In the genomic region with DNA sequence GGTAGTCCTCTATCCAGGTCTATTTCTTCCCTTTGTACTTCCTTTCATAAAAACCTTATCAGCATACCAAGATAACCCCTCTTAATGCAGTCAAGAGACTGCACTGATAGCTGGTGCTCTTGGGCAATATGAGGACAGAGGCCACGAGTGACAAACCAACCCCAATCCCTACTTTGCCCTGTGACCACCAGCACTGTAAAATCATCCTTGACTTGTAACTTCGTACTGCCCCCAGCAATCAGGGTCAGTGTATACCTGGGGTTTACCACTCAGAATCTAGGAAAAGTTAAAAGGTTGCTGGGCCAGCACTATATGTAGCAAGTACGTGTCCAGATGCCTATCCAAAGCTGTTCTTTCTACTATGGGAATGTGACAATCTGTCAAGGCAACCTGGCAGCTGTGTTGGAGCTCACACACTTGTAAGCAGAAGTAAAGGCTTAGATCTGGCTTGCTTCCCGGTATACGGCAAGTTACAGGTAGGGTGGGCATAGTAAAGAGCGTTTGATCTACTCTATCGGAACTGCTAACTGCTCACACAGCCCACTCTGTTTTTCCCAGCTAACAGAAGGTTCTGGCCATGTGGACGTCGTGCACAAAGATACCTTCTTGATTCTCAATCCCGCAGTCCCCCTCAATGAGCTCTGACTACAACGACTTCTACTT, we compare ENCODE assay signal across 8 mouse cellular contexts. TPM values are rescaled to one million over a fixed set of nuclear protein-coding genes. Genes with fewer than 3 reads are reported as not detected.
DNase-seq lines count a peak whose midpoint lies in the region; ATAC-seq and TF ChIP-seq lines count a peak whose summit lies in the region.

No protein-coding gene starts in this region.

- H3K4me2 ChIP-seq in heart, embryonic 11.5 days, result peak overlapping the region; percentile 86
- H3K4me2 ChIP-seq in forebrain, embryonic 14.5 days (ENCODE audit: low read length), result peak overlapping the region; percentile 84
- peak overlapping the region; percentile 98 for H3K4me2 ChIP-seq in liver, embryonic 14.5 days (ENCODE audit: low read depth)

- DNase-seq in heart, adult 9 months (ENCODE audit: low spot score in 2 of 2), result no peak
- DNase-seq in forebrain, embryonic 14.5 days (ENCODE audit: low spot score), result peak; percentile 20
- DNase-seq in liver, embryonic 14.5 days (ENCODE audit: low read depth in 3 of 3, low spot score in 3 of 3), result no peak
- no peak for DNase-seq in gastrocnemius, adult 18-20 months (ENCODE audit: low spot score)
- no peak for DNase-seq in adrenal gland, postnatal 10 days

- TF ChIP-seq CTCF in ES-Bruce4 (IDR thresholded peaks at IDR 0.05; ENCODE audit: low read depth, low read length), result no peak
- no peak for TF ChIP-seq CTCF in liver, embryonic 14.5 days (IDR thresholded peaks at IDR 0.05; ENCODE audit: low read depth)

- TF ChIP-seq POLR2A in ES-Bruce4 (IDR thresholded peaks at IDR 0.05; ENCODE audit: insufficient read depth, low read length), result no peak

- H3K4me3 ChIP-seq in heart, embryonic 11.5 days (ENCODE audit: low read depth, low read length), result peak overlapping the region; percentile 98
- peak overlapping the region; percentile 83 for H3K4me3 ChIP-seq in ES-Bruce4 (ENCODE audit: low read depth, low read length)
- peak overlapping the region; percentile 93 for H3K4me3 ChIP-seq in forebrain, embryonic 14.5 days (ENCODE audit: low read depth, low read length)
- peak overlapping the region; percentile 83 to 85 for H3K4me3 ChIP-seq in liver, embryonic 14.5 days (ENCODE audit: insufficient read depth in 1 of 2, low read depth in 2 of 2, low read length in 2 of 2)

- no peak for ATAC-seq in heart, embryonic 11.5 days (replicated peaks; ENCODE audit: insufficient number of reproducible peaks, low FRiP score, low TSS enrichment)
- ATAC-seq in forebrain, embryonic 14.5 days, result no peak
- no peak for ATAC-seq in liver, embryonic 14.5 days (ENCODE audit: insufficient read depth)
- ATAC-seq in monocyte, adult 5-6 weeks (replicated peaks; ENCODE audit: insufficient number of reproducible peaks, low FRiP score, low TSS enrichment, poor library complexity, severe bottlenecking), result no peak

- WGBS in heart, embryonic 11.5 days (ENCODE audit: insufficient replicate concordance), result 7% methylated on average over 11 of the region's 11 CpGs
- 15% methylated on average over 11 of the region's 11 CpGs for WGBS in forebrain, embryonic 14.5 days
- 3% methylated on average over 11 of the region's 11 CpGs for WGBS in liver, embryonic 14.5 days (ENCODE audit: insufficient replicate concordance)

- peak overlapping the region; percentile 96; the same call in 1 of the 2 replicates for H3K27ac ChIP-seq in heart, embryonic 11.5 days (ENCODE audit: low read depth, low read length)
- no peak overlapping the region for H3K27ac ChIP-seq in ES-Bruce4 (ENCODE audit: insufficient read depth, low read length)
- peak overlapping the region; percentile 85 for H3K27ac ChIP-seq in forebrain, embryonic 14.5 days (ENCODE audit: low read depth, low read length)
- H3K27ac ChIP-seq in liver, embryonic 14.5 days, result peak overlapping the region; percentile 41

- peaks cover 16% of the 10 kb centered on the region for H3K4me1 ChIP-seq in heart, embryonic 11.5 days (ENCODE audit: control insufficient read depth, insufficient read depth, low read length)
- H3K4me1 ChIP-seq in ES-Bruce4 (ENCODE audit: control insufficient read depth, insufficient read depth, low read length), result no peaks in the 10 kb centered on the region
- H3K4me1 ChIP-seq in forebrain, embryonic 14.5 days (ENCODE audit: control insufficient read depth, insufficient read depth, low read length), result peaks cover 7% of the 10 kb centered on the region
- H3K4me1 ChIP-seq in liver, embryonic 14.5 days (replicated peaks; ENCODE audit: control insufficient read depth in 2 of 2, insufficient read depth in 2 of 2, low read length in 1 of 2), result peaks cover 17 to 24% of the 10 kb centered on the region in 2 experiments

- TF ChIP-seq EP300 in ES-Bruce4 (IDR thresholded peaks at IDR 0.05; ENCODE audit: insufficient read depth, low read depth, low read length), result no peak
- no peak for TF ChIP-seq EP300 in liver, embryonic 14.5 days (IDR thresholded peaks at IDR 0.05; ENCODE audit: low read depth)

- peaks cover 28% of the 10 kb centered on the region for H3K36me3 ChIP-seq in heart, embryonic 11.5 days (ENCODE audit: control insufficient read depth, insufficient read depth, low read length)
- peaks cover 37% of the 10 kb centered on the region for H3K36me3 ChIP-seq in ES-Bruce4 (ENCODE audit: control insufficient read depth, insufficient read depth, low read length, poor library complexity, severe bottlenecking)
- peaks cover 41% of the 10 kb centered on the region for H3K36me3 ChIP-seq in forebrain, embryonic 14.5 days (ENCODE audit: control insufficient read depth, insufficient read depth, low read length)
- H3K36me3 ChIP-seq in liver, embryonic 14.5 days (replicated peaks; ENCODE audit: control insufficient read depth, insufficient read depth, low read depth), result peaks cover 33% of the 10 kb centered on the region

- H3K9ac ChIP-seq in heart, embryonic 11.5 days (ENCODE audit: low read depth, low read length), result peak overlapping the region; percentile 92
- peak overlapping the region; percentile 79 for H3K9ac ChIP-seq in ES-Bruce4 (ENCODE audit: low read depth, poor library complexity, severe bottlenecking)
- H3K9ac ChIP-seq in forebrain, embryonic 14.5 days (ENCODE audit: low read length), result peak overlapping the region; percentile 91
- H3K9ac ChIP-seq in liver, embryonic 14.5 days (replicated peaks), result peak overlapping the region; percentile 93

- H3K27me3 ChIP-seq in heart, embryonic 11.5 days (ENCODE audit: control insufficient read depth, insufficient read depth, low read length), result no peaks in the 10 kb centered on the region
- no peaks in the 10 kb centered on the region for H3K27me3 ChIP-seq in ES-Bruce4 (ENCODE audit: control insufficient read depth, insufficient read depth, low read length, poor library complexity, severe bottlenecking)
- no peaks in the 10 kb centered on the region for H3K27me3 ChIP-seq in forebrain, embryonic 14.5 days (replicated peaks; ENCODE audit: control insufficient read depth, insufficient read depth, low read length)
- no peaks in the 10 kb centered on the region for H3K27me3 ChIP-seq in liver, embryonic 14.5 days (ENCODE audit: control insufficient read depth, insufficient read depth, low read length)

- no peaks in the 10 kb centered on the region for H3K9me3 ChIP-seq in heart, embryonic 11.5 days (replicated peaks; ENCODE audit: control insufficient read depth, low read length)
- H3K9me3 ChIP-seq in ES-Bruce4 (replicated peaks; ENCODE audit: control insufficient read depth, insufficient read depth, low read length, poor library complexity, severe bottlenecking), result no peaks in the 10 kb centered on the region
- no peaks in the 10 kb centered on the region for H3K9me3 ChIP-seq in forebrain, embryonic 14.5 days (replicated peaks; ENCODE audit: control insufficient read depth, low read length)
- no peaks in the 10 kb centered on the region for H3K9me3 ChIP-seq in liver, embryonic 14.5 days (ENCODE audit: control insufficient read depth, low read length)

RNA-seq across cellular contexts. Expression of a gene that starts 1.2 kb away (rescaled TPM):
- polyA plus RNA-seq in heart, embryonic 11.5 days (2014; fragmentation: Nextera tagmentation; extraction: Ambion mirVana), result 506 and 569 TPM in 2 replicates
- 326 and 338 TPM in 2 replicates for polyA plus RNA-seq in ES-Bruce4 (2011; ENCODE audit: insufficient read depth, insufficient read length, low read depth, missing spikeins)
- 325 and 332 TPM in 2 replicates for polyA plus RNA-seq in forebrain, embryonic 14.5 days (2014; fragmentation: Nextera tagmentation; extraction: Ambion mirVana)
- polyA plus RNA-seq in liver, embryonic 14.5 days (2012; rRNA removed), result 144 and 214 TPM in 2 replicates
- polyA plus RNA-seq in liver, embryonic 14.5 days (2014; fragmentation: Nextera tagmentation; extraction: Ambion mirVana), result 497 and 525 TPM in 2 replicates
- 100 to 1,000 TPM; 188 to 221 TPM for total RNA-seq in gastrocnemius, adult 18-20 months (2021)
- total RNA-seq in adrenal gland, postnatal 10 days (2021), result 100 to 1,000 TPM; 424 to 571 TPM
- total RNA-seq in monocyte, adult 5-6 weeks (2017), result 331 to 434 TPM (median 349 TPM) in 3 replicates

RNA-seq across cellular contexts. Expression of a gene that starts 9.5 kb away (rescaled TPM):
- 468 and 477 TPM in 2 replicates for polyA plus RNA-seq in heart, embryonic 11.5 days (2014; fragmentation: Nextera tagmentation; extraction: Ambion mirVana)
- polyA plus RNA-seq in ES-Bruce4 (2011; ENCODE audit: insufficient read depth, insufficient read length, low read depth, missing spikeins), result 269 and 298 TPM in 2 replicates
- 449 and 481 TPM in 2 replicates for polyA plus RNA-seq in forebrain, embryonic 14.5 days (2014; fragmentation: Nextera tagmentation; extraction: Ambion mirVana)
- polyA plus RNA-seq in liver, embryonic 14.5 days (2012; rRNA removed), result 172 and 176 TPM in 2 replicates
- polyA plus RNA-seq in liver, embryonic 14.5 days (2014; fragmentation: Nextera tagmentation; extraction: Ambion mirVana), result 191 and 204 TPM in 2 replicates
- 10 to 100 TPM; 71.0 to 89.8 TPM for total RNA-seq in gastrocnemius, adult 18-20 months (2021)
- total RNA-seq in adrenal gland, postnatal 10 days (2021), result 100 to 1,000 TPM; 281 to 286 TPM
- 163 to 262 TPM (median 173 TPM) in 3 replicates for total RNA-seq in monocyte, adult 5-6 weeks (2017)

RNA-seq across cellular contexts. Expression of a gene that starts 21.0 kb away (rescaled TPM):
- not detected in 2 replicates for polyA plus RNA-seq in heart, embryonic 11.5 days (2014; fragmentation: Nextera tagmentation; extraction: Ambion mirVana)
- polyA plus RNA-seq in ES-Bruce4 (2011; ENCODE audit: insufficient read depth, insufficient read length, low read depth, missing spikeins), result not detected in 2 replicates
- not detected in 2 replicates for polyA plus RNA-seq in forebrain, embryonic 14.5 days (2014; fragmentation: Nextera tagmentation; extraction: Ambion mirVana)
- polyA plus RNA-seq in liver, embryonic 14.5 days (2012; rRNA removed), result not detected in 2 replicates
- not detected in 2 replicates for polyA plus RNA-seq in liver, embryonic 14.5 days (2014; fragmentation: Nextera tagmentation; extraction: Ambion mirVana)
- 100 to 1,000 TPM; 140 to 577 TPM for total RNA-seq in gastrocnemius, adult 18-20 months (2021)
- total RNA-seq in adrenal gland, postnatal 10 days (2021), result 10 to 100 TPM in 1 of 2 experiments, 1 to 10 TPM in 1; 7.1 to 21.8 TPM
- total RNA-seq in monocyte, adult 5-6 weeks (2017), result not detected in 3 replicates

RNA-seq across cellular contexts. Expression of a gene that starts 22.4 kb away (rescaled TPM):
- polyA plus RNA-seq in heart, embryonic 11.5 days (2014; fragmentation: Nextera tagmentation; extraction: Ambion mirVana), result 157 and 168 TPM in 2 replicates
- 46.4 and 53.4 TPM in 2 replicates for polyA plus RNA-seq in ES-Bruce4 (2011; ENCODE audit: insufficient read depth, insufficient read length, low read depth, missing spikeins)
- 291 and 313 TPM in 2 replicates for polyA plus RNA-seq in forebrain, embryonic 14.5 days (2014; fragmentation: Nextera tagmentation; extraction: Ambion mirVana)
- polyA plus RNA-seq in liver, embryonic 14.5 days (2012; rRNA removed), result 30.0 and 36.2 TPM in 2 replicates
- polyA plus RNA-seq in liver, embryonic 14.5 days (2014; fragmentation: Nextera tagmentation; extraction: Ambion mirVana), result 41.3 and 43.6 TPM in 2 replicates
- 10 to 100 TPM; 18.4 to 22.7 TPM for total RNA-seq in gastrocnemius, adult 18-20 months (2021)
- 10 to 100 TPM; 60.0 to 62.2 TPM for total RNA-seq in adrenal gland, postnatal 10 days (2021)
- 13.8 to 21.9 TPM (median 16.9 TPM) in 3 replicates for total RNA-seq in monocyte, adult 5-6 weeks (2017)

RNA-seq across cellular contexts. Expression of a gene that starts 26.3 kb away (rescaled TPM):
- polyA plus RNA-seq in heart, embryonic 11.5 days (2014; fragmentation: Nextera tagmentation; extraction: Ambion mirVana), result 333 and 334 TPM in 2 replicates
- polyA plus RNA-seq in ES-Bruce4 (2011; ENCODE audit: insufficient read depth, insufficient read length, low read depth, missing spikeins), result 229 and 242 TPM in 2 replicates
- polyA plus RNA-seq in forebrain, embryonic 14.5 days (2014; fragmentation: Nextera tagmentation; extraction: Ambion mirVana), result 318 and 352 TPM in 2 replicates
- 46.3 and 110 TPM in 2 replicates for polyA plus RNA-seq in liver, embryonic 14.5 days (2012; rRNA removed)
- polyA plus RNA-seq in liver, embryonic 14.5 days (2014; fragmentation: Nextera tagmentation; extraction: Ambion mirVana), result 347 and 349 TPM in 2 replicates
- total RNA-seq in gastrocnemius, adult 18-20 months (2021), result 10 to 100 TPM; 42.8 to 48.6 TPM
- total RNA-seq in adrenal gland, postnatal 10 days (2021), result 100 to 1,000 TPM; 112 to 114 TPM
- total RNA-seq in monocyte, adult 5-6 weeks (2017), result 78.4 to 113 TPM (median 112 TPM) in 3 replicates
